In genomic region chr7:68211883-68212282, GRCm38 (mm10) we compare ENCODE assay signal across 14 mouse cellular contexts. TPM values are rescaled to one million over a fixed set of nuclear protein-coding genes. Genes with fewer than 3 reads are reported as not detected.
"Had no signal": no experiment of that assay in that cellular context is flagged by ENCODE, and none has a peak within 500 bp of the region (broad histone marks: within the 10 kb centered on the region; RNA-seq: fewer than 3 reads in every experiment).

No protein-coding gene starts in this region.

- H3K27me3 ChIP-seq: limb, embryonic 13.5 days; liver, embryonic 15.5 days; neural tube, embryonic 13.5 days; stomach, embryonic 15.5 days had no signal

- H3K9ac ChIP-seq: limb, embryonic 13.5 days; liver, embryonic 15.5 days; neural tube, embryonic 13.5 days; stomach, embryonic 15.5 days had no signal

- H3K27ac ChIP-seq: limb, embryonic 13.5 days; liver, embryonic 15.5 days; neural tube, embryonic 13.5 days; stomach, embryonic 15.5 days had no signal

- ATAC-seq: lung, postnatal 0 days had no signal

- H3K4me2 ChIP-seq: limb, embryonic 13.5 days; liver, embryonic 15.5 days; neural tube, embryonic 13.5 days; stomach, embryonic 15.5 days had no signal

- H3K4me1 ChIP-seq: limb, embryonic 13.5 days; liver, embryonic 15.5 days; neural tube, embryonic 13.5 days; stomach, embryonic 15.5 days had no signal

- H3K4me3 ChIP-seq: limb, embryonic 13.5 days; liver, embryonic 15.5 days; neural tube, embryonic 13.5 days; stomach, embryonic 15.5 days had no signal

- H3K9me3 ChIP-seq: limb, embryonic 13.5 days; liver, embryonic 15.5 days; neural tube, embryonic 13.5 days; stomach, embryonic 15.5 days had no signal

- DNase-seq: kidney, postnatal 10 days; left cerebral cortex, postnatal 4 days; lung, adult 2 months; lung, postnatal 36 days; midbrain, embryonic 14.5 days; retina, postnatal 1 day; thymus, postnatal 36 days had no signal

RNA-seq across cellular contexts. Expression of gene Pgpep1l, which starts 52.1 kb away (rescaled TPM):
- total RNA-seq: left cerebral cortex, postnatal 4 days; megakaryocyte progenitor cell, adult 5-6 weeks had no signal
- polyA plus RNA-seq: large intestine, adult 2 months; limb, embryonic 13.5 days; liver, embryonic 15.5 days; lung, postnatal 0 days; midbrain, embryonic 14.5 days; neural tube, embryonic 13.5 days; stomach, embryonic 15.5 days had no signal
